Mouse (Mus musculus): ENCODE data around the gene Foxo3. TPM values are rescaled to one million over a fixed set of nuclear protein-coding genes. Genes with fewer than 3 reads are reported as not detected.

Foxo3 gene
- polyA plus RNA-seq, 1 experiment from 2014 or later: 9.5 TPM

GRCm38 (mm10) chr10:42264195-42264594 lies 12.4 kb downstream of the Foxo3 start:
- H3K4me2 ChIP-seq (ENCODE audit: low read length): no peak overlapping the region
- H3K9me3 ChIP-seq (ENCODE audit: control insufficient read depth, low read length): no peaks in the 10 kb centered on the region
- DNase-seq (ENCODE audit: low spot score) (no peak), ATAC-seq (replicated peaks; ENCODE audit: low FRiP score, low TSS enrichment, low read depth) (no peak)
- 0 out of 2 replicates have a peak, but pooled peaks cover 3% of the 10 kb centered on the region for H3K4me1 ChIP-seq (replicated peaks; ENCODE audit: control insufficient read depth, insufficient read depth, low read length)
- 81% methylated on average over 5 of the region's 5 CpGs for whole genome bisulfite sequencing
- peaks cover 40% of the 10 kb centered on the region for H3K36me3 ChIP-seq (ENCODE audit: control insufficient read depth, insufficient read depth, low read length)
- H3K27ac ChIP-seq (ENCODE audit: low read depth): no peak overlapping the region
- no peaks in the 10 kb centered on the region for H3K27me3 ChIP-seq (replicated peaks; ENCODE audit: control insufficient read depth, insufficient read depth, low read length)
- no peak overlapping the region for H3K4me3 ChIP-seq (ENCODE audit: low read depth, low read length)
- no peak overlapping the region for H3K9ac ChIP-seq (ENCODE audit: low read length)

DNA sequence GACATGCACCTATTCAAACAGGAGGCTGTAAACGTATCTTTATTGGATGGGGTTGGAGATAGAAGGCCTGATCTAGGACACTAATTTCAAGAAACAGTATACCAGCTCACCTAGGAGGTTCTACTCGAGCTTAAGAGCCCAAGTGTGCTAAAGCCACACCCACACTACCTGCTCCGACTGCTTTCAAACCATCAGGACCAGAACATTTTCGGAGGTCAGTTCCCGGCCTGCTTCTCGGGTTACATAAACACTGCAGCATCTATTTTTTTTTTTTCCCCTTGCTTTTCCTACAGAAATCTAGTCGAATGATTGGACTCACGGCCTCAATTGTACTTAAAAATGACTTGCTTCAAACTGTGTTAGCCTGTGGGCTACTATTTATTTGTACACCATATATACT lies 12.9 kb downstream of the Foxo3 start:
- DNase-seq (ENCODE audit: low spot score): no peak
- 47% methylated on average over 8 of the region's 8 CpGs for WGBS
- H3K4me1 ChIP-seq (replicated peaks; ENCODE audit: control insufficient read depth, insufficient read depth, low read length): 0 out of 2 replicates have a peak, but pooled peaks cover 3% of the 10 kb centered on the region
- no peaks in the 10 kb centered on the region for H3K9me3 ChIP-seq (ENCODE audit: control insufficient read depth, low read length)
- no peak overlapping the region for H3K4me3 ChIP-seq (ENCODE audit: low read depth, low read length)
- no peak overlapping the region for H3K4me2 ChIP-seq (ENCODE audit: low read length)
- H3K27ac ChIP-seq (ENCODE audit: low read depth): no peak overlapping the region
- no peak overlapping the region for H3K9ac ChIP-seq (ENCODE audit: low read length)
- ATAC-seq (replicated peaks; ENCODE audit: low FRiP score, low TSS enrichment, low read depth): no peak
- H3K36me3 ChIP-seq (ENCODE audit: control insufficient read depth, insufficient read depth, low read length): peaks cover 38% of the 10 kb centered on the region
- H3K27me3 ChIP-seq (replicated peaks; ENCODE audit: control insufficient read depth, insufficient read depth, low read length): no peaks in the 10 kb centered on the region

DNA sequence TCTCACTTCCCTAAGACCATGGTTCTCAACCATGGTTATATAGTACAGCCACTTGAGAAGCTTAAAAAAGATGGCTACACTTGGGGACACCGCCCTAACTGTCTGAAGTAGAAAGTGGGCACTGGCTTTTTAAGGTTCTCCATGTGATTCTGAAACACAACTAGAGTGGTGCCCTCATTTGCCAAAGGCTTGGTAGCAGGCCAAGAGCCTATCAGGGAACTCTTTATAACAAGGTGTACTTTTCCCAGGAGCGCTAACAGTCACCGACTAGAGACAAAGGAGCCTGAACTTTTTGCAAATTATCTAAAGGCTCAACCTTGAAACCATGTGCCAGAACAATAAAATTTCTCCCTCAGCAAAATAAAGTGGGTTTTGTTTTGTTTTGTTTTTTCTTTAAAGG lies 14.5 kb downstream of the Foxo3 start:
- ATAC-seq (replicated peaks; ENCODE audit: low FRiP score, low TSS enrichment, low read depth) (no peak), DNase-seq (ENCODE audit: low spot score) (no peak)
- Histone ChIP-seq H3K27ac (ENCODE audit: low read depth) (no peak overlapping the region), H3K27me3 (replicated peaks; ENCODE audit: control insufficient read depth, insufficient read depth, low read length) (no peaks in the 10 kb centered on the region), H3K4me3 (ENCODE audit: low read depth, low read length) (no peak overlapping the region), H3K36me3 (ENCODE audit: control insufficient read depth, insufficient read depth, low read length) (peaks cover 37% of the 10 kb centered on the region), H3K9me3 (ENCODE audit: control insufficient read depth, low read length) (no peaks in the 10 kb centered on the region), H3K9ac (ENCODE audit: low read length) (no peak overlapping the region), H3K4me1 (replicated peaks; ENCODE audit: control insufficient read depth, insufficient read depth, low read length) (0 out of 2 replicates have a peak, but pooled peaks cover 3% of the 10 kb centered on the region), H3K4me2 (ENCODE audit: low read length) (no peak overlapping the region)
- WGBS: 92% methylated on average over 3 of the region's 3 CpGs

GRCm38 (mm10) chr10:42261103-42261502 lies 15.5 kb downstream of the Foxo3 start:
- WGBS: 85% methylated on average over 8 of the region's 8 CpGs
- Histone ChIP-seq H3K4me3 (ENCODE audit: low read depth, low read length) (no peak overlapping the region), H3K36me3 (ENCODE audit: control insufficient read depth, insufficient read depth, low read length) (peaks cover 31% of the 10 kb centered on the region), H3K27ac (ENCODE audit: low read depth) (no peak overlapping the region), H3K9ac (ENCODE audit: low read length) (no peak overlapping the region), H3K4me1 (replicated peaks; ENCODE audit: control insufficient read depth, insufficient read depth, low read length) (0 out of 2 replicates have a peak, but pooled peaks cover 3% of the 10 kb centered on the region), H3K4me2 (ENCODE audit: low read length) (no peak overlapping the region), H3K27me3 (replicated peaks; ENCODE audit: control insufficient read depth, insufficient read depth, low read length) (no peaks in the 10 kb centered on the region), H3K9me3 (ENCODE audit: control insufficient read depth, low read length) (no peaks in the 10 kb centered on the region)
- DNase-seq (ENCODE audit: low spot score) (no peak), ATAC-seq (replicated peaks; ENCODE audit: low FRiP score, low TSS enrichment, low read depth) (no peak)

- Histone ChIP-seq H3K9ac (ENCODE audit: low read length) (no peak overlapping the region), H3K4me2 (ENCODE audit: low read length) (no peak overlapping the region), H3K4me3 (ENCODE audit: low read depth, low read length) (no peak overlapping the region), H3K4me1 (replicated peaks; ENCODE audit: control insufficient read depth, insufficient read depth, low read length) (0 out of 2 replicates have a peak, but pooled peaks cover 3% of the 10 kb centered on the region), H3K27ac (ENCODE audit: low read depth) (no peak overlapping the region), H3K36me3 (ENCODE audit: control insufficient read depth, insufficient read depth, low read length) (peaks cover 25% of the 10 kb centered on the region), H3K9me3 (ENCODE audit: control insufficient read depth, low read length) (no peaks in the 10 kb centered on the region), H3K27me3 (replicated peaks; ENCODE audit: control insufficient read depth, insufficient read depth, low read length) (no peaks in the 10 kb centered on the region)
- 43% methylated on average over 8 of the region's 8 CpGs for WGBS
- no peak for DNase-seq (ENCODE audit: low spot score)
- no peak for ATAC-seq (replicated peaks; ENCODE audit: low FRiP score, low TSS enrichment, low read depth)
Observed at GRCm38 (mm10) chr10:42260523-42260922, 16.0 kb downstream of the Foxo3 start.

- peaks cover 18% of the 10 kb centered on the region for H3K36me3 ChIP-seq (ENCODE audit: control insufficient read depth, insufficient read depth, low read length)
- H3K4me3 ChIP-seq (ENCODE audit: low read depth, low read length): no peak overlapping the region
- H3K9ac ChIP-seq (ENCODE audit: low read length): no peak overlapping the region
- no peak for DNase-seq (ENCODE audit: low spot score)
- H3K4me2 ChIP-seq (ENCODE audit: low read length): no peak overlapping the region
- no peak for ATAC-seq (replicated peaks; ENCODE audit: low FRiP score, low TSS enrichment, low read depth)
- H3K4me1 ChIP-seq (replicated peaks; ENCODE audit: control insufficient read depth, insufficient read depth, low read length): 0 out of 2 replicates have a peak, but pooled peaks cover 3% of the 10 kb centered on the region
- H3K27me3 ChIP-seq (replicated peaks; ENCODE audit: control insufficient read depth, insufficient read depth, low read length): no peaks in the 10 kb centered on the region
- no peak overlapping the region for H3K27ac ChIP-seq (ENCODE audit: low read depth)
- H3K9me3 ChIP-seq (ENCODE audit: control insufficient read depth, low read length): no peaks in the 10 kb centered on the region
- WGBS: 65% methylated on average over 4 of the region's 4 CpGs
Observed at GRCm38 (mm10) chr10:42259602-42260001, 17.0 kb downstream of the Foxo3 start.

DNA sequence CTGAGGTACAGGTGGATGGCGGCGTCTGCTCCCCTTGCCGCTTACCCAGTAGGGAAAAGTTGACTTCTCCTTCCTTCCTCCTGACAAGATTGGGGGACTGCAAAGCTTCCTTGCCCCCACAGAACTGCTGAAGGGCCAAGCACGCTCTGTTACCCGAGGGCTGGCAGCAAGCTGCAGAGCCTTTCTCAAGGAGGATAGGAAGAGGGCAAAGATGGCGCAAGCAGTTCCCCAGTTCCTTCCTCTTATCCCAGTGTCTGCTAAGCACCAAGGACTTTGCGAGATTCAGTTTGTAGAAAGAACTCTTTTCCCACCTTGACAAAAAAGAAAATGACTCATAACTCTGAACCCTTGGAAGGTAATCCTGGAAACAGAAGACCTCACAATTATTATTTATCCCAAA lies 18.6 kb downstream of the Foxo3 start:
- 93% methylated on average over 7 of the region's 7 CpGs for WGBS
- Histone ChIP-seq H3K4me3 (ENCODE audit: low read depth, low read length) (no peak overlapping the region), H3K4me2 (ENCODE audit: low read length) (no peak overlapping the region), H3K27me3 (replicated peaks; ENCODE audit: control insufficient read depth, insufficient read depth, low read length) (no peaks in the 10 kb centered on the region), H3K9me3 (ENCODE audit: control insufficient read depth, low read length) (no peaks in the 10 kb centered on the region), H3K9ac (ENCODE audit: low read length) (no peak overlapping the region), H3K4me1 (replicated peaks; ENCODE audit: control insufficient read depth, insufficient read depth, low read length) (0 out of 2 replicates have a peak, but pooled peaks cover 3% of the 10 kb centered on the region), H3K27ac (ENCODE audit: low read depth) (no peak overlapping the region), H3K36me3 (ENCODE audit: control insufficient read depth, insufficient read depth, low read length) (peaks cover 13% of the 10 kb centered on the region)
- no peak for DNase-seq (ENCODE audit: low spot score)
- ATAC-seq (replicated peaks; ENCODE audit: low FRiP score, low TSS enrichment, low read depth): no peak

DNA sequence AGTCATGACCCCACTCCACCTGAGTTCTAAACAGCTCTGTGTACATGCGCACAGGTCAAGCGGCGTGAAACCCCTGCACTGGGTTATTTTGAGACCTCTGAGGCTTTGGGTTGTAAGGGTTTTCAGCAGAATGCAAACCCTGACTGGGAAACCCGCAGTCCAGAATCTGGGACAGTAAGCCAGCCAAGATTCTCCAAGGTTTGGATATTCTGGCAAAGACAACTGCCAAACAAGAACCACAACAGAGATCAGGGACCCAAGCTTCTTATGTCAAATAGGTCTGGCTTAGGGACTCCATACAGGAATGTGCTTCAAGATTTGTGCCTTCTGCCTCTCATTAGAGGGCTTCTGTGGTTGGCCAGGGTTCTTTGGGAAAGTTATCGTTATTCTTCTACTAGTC lies 21.8 kb downstream of the Foxo3 start:
- Histone ChIP-seq H3K4me3 (ENCODE audit: low read depth, low read length) (no peak overlapping the region), H3K9ac (ENCODE audit: low read length) (no peak overlapping the region), H3K36me3 (ENCODE audit: control insufficient read depth, insufficient read depth, low read length) (peaks cover 13% of the 10 kb centered on the region), H3K4me2 (ENCODE audit: low read length) (no peak overlapping the region), H3K9me3 (ENCODE audit: control insufficient read depth, low read length) (no peaks in the 10 kb centered on the region), H3K27me3 (replicated peaks; ENCODE audit: control insufficient read depth, insufficient read depth, low read length) (no peaks in the 10 kb centered on the region), H3K27ac (ENCODE audit: low read depth) (no peak overlapping the region), H3K4me1 (replicated peaks; ENCODE audit: control insufficient read depth, insufficient read depth, low read length) (peaks cover 17% of the 10 kb centered on the region)
- 79% methylated on average over 5 of the region's 5 CpGs for WGBS
- no peak for DNase-seq (ENCODE audit: low spot score)
- no peak for ATAC-seq (replicated peaks; ENCODE audit: low FRiP score, low TSS enrichment, low read depth)

DNA sequence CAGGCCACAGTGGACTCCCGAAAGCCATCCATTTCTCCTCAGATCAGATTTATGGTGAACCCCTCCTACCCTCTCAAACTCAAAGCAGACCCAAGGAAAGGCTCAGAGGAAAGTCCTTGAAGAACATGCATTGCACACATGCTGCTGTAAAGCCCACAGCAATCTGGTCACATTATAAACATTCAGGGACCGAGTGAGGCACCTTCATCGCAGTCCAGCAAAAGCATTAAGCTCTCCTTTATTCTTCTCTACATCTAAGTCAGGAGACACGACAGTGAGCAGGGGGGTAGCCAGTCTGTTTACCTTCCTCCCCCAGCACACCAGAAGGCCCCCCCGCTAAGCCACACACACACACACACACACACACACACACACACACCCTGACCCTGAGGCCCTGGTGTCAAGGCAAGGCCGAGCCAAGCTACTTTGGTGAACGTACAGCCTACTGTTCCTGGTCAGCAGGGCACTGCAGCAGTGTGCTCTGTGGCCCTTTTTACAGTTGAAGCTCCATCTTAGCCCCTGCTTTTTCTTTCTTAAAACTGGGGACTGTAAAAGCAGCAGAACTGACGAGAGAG lies 24.7 kb downstream of the Foxo3 start:
- Histone ChIP-seq H3K27ac (ENCODE audit: low read depth) (no peak overlapping the region), H3K4me3 (ENCODE audit: low read depth, low read length) (no peak overlapping the region)
- WGBS: 25% methylated on average over 8 of the region's 8 CpGs

More for the DNA sequence above, 24.7 kb downstream of the Foxo3 start:
- peaks cover 46% of the 10 kb centered on the region for H3K4me1 ChIP-seq (replicated peaks; ENCODE audit: control insufficient read depth, insufficient read depth, low read length)
- H3K36me3 ChIP-seq (ENCODE audit: control insufficient read depth, insufficient read depth, low read length): peaks cover under 1% of the 10 kb centered on the region; the same call in 1 of the 2 replicates
- DNase-seq (ENCODE audit: low spot score) (no peak), ATAC-seq (replicated peaks; ENCODE audit: low FRiP score, low TSS enrichment, low read depth) (no peak)
- no peaks in the 10 kb centered on the region for H3K9me3 ChIP-seq (ENCODE audit: control insufficient read depth, low read length)
- no peak overlapping the region for H3K4me2 ChIP-seq (ENCODE audit: low read length)
- no peak overlapping the region for H3K9ac ChIP-seq (ENCODE audit: low read length)
- H3K27me3 ChIP-seq (replicated peaks; ENCODE audit: control insufficient read depth, insufficient read depth, low read length): no peaks in the 10 kb centered on the region
